ENCODE assay signal across 25 mouse cellular contexts in genomic region chr10:13521857-13522256, GRCm38 (mm10). TPM values are rescaled to one million over a fixed set of nuclear protein-coding genes. Genes with fewer than 3 reads are reported as not detected.
A peak's percentile ranks its signal among the peaks of the same experiment; 100 is the strongest.
DNase-seq lines count a peak whose midpoint lies in the region; ATAC-seq and TF ChIP-seq lines count a peak whose summit lies in the region.
"Had no signal": no experiment of that assay in that cellular context is flagged by ENCODE, and none has a peak within 500 bp of the region (broad histone marks: within the 10 kb centered on the region; RNA-seq: fewer than 3 reads in every experiment).

No protein-coding gene starts in this region.

- TF ChIP-seq CTCF in MEL (IDR thresholded peaks at IDR 0.05 in 2 of 3, conservative IDR thresholded peaks at IDR 0.05 in 1 of 3; ENCODE audit: control insufficient read depth in 1 of 3, insufficient read depth in 1 of 3, low read depth in 2 of 3, low read length in 3 of 3, poor library complexity in 1 of 3, severe bottlenecking in 1 of 3), result no peak

- peak; percentile 56 for DNase-seq in MEL (ENCODE audit: low read depth, low spot score)
- peak; percentile 47 for DNase-seq in liver
- DNase-seq in lung, postnatal 4 days, result peak; percentile 15 to 48
- DNase-seq in spleen, postnatal 14 days (ENCODE audit: low spot score in 2 of 2), result no peak
- no peak for DNase-seq in B cell, adult 2 months
- DNase-seq: adrenal gland, adult 8-10 months; cerebellum, adult 8-10 months; cerebellum, postnatal 36 days; embryo, embryonic 11 days; gastrocnemius, adult 2 months; heart, postnatal 36 days; kidney, adult 8-10 months; kidney, postnatal 14 days; thymus, adult 2 months had no signal

- H3K79me2 ChIP-seq in MEL (ENCODE audit: control insufficient read depth, insufficient read depth, low read length, poor library complexity), result no peaks in the 10 kb centered on the region

- TF ChIP-seq RAD21 in MEL (IDR thresholded peaks at IDR 0.05; ENCODE audit: low read depth, low read length), result no peak

- TF ChIP-seq POLR2A in MEL (IDR thresholded peaks at IDR 0.05; ENCODE audit: control insufficient read depth in 1 of 2, insufficient read depth in 1 of 2, low read depth in 1 of 2, low read length in 2 of 2, poor library complexity in 1 of 2), result no peak

- H3K27me3 ChIP-seq in MEL (ENCODE audit: control insufficient read depth in 1 of 2, insufficient read depth in 2 of 2, low read length in 2 of 2), result no peaks in the 10 kb centered on the region
- no peaks in the 10 kb centered on the region for H3K27me3 ChIP-seq in liver, embryonic 16.5 days (ENCODE audit: control insufficient read depth, insufficient read depth, low read depth, low read length)
- H3K27me3 ChIP-seq in kidney, embryonic 14.5 days (ENCODE audit: control insufficient read depth, insufficient read depth, low read length), result no peaks in the 10 kb centered on the region
- H3K27me3 ChIP-seq: embryonic facial prominence, embryonic 13.5 days; forebrain, embryonic 12.5 days; heart, embryonic 15.5 days; hindbrain, embryonic 15.5 days; midbrain, embryonic 12.5 days had no signal

- H3K36me3 ChIP-seq in MEL (ENCODE audit: control insufficient read depth in 1 of 2, insufficient read depth in 2 of 2, low read length in 2 of 2), result peaks cover 0 to 14% of the 10 kb centered on the region in 2 experiments; a peak in 3 of 4 replicates
- no peaks in the 10 kb centered on the region for H3K36me3 ChIP-seq in liver, embryonic 16.5 days (ENCODE audit: control insufficient read depth, insufficient read depth)
- H3K36me3 ChIP-seq in kidney, embryonic 14.5 days (ENCODE audit: control insufficient read depth, insufficient read depth, low read length), result peaks cover 10% of the 10 kb centered on the region; the same call in 1 of the 2 replicates
- H3K36me3 ChIP-seq: midbrain, embryonic 12.5 days had no signal

- H3K4me3 ChIP-seq in MEL (ENCODE audit: control insufficient read depth in 1 of 2, insufficient read depth in 1 of 2, low read depth in 2 of 2, low read length in 2 of 2), result no peak overlapping the region
- H3K4me3 ChIP-seq in liver, embryonic 16.5 days (ENCODE audit: low read depth, low read length), result no peak overlapping the region
- no peak overlapping the region for H3K4me3 ChIP-seq in kidney, embryonic 14.5 days (ENCODE audit: low read length)
- H3K4me3 ChIP-seq: embryonic facial prominence, embryonic 13.5 days; erythroblast, embryonic 14.5 days; forebrain, embryonic 12.5 days; gastrocnemius, adult 2 months; heart, embryonic 15.5 days; hindbrain, embryonic 15.5 days; left cerebral cortex, adult 2 months; limb, embryonic 10.5 days; midbrain, embryonic 12.5 days had no signal

- TF ChIP-seq EP300 in MEL (IDR thresholded peaks at IDR 0.05; ENCODE audit: low read depth in 1 of 2, low read length in 2 of 2), result peak; percentile 53 to 58

- H3K9ac ChIP-seq in MEL (ENCODE audit: control insufficient read depth, low read depth, low read length, poor library complexity, severe bottlenecking), result no peak overlapping the region
- no peak overlapping the region for H3K9ac ChIP-seq in liver, embryonic 16.5 days (ENCODE audit: low read depth, low read length)
- H3K9ac ChIP-seq in kidney, embryonic 14.5 days (ENCODE audit: low read depth, low read length), result no peak overlapping the region
- H3K9ac ChIP-seq: embryonic facial prominence, embryonic 13.5 days; forebrain, embryonic 12.5 days; heart, embryonic 15.5 days; hindbrain, embryonic 15.5 days; midbrain, embryonic 12.5 days had no signal

- peak; percentile 92 for ATAC-seq in liver, embryonic 16.5 days (ENCODE audit: low read depth)
- ATAC-seq in kidney, embryonic 14.5 days (ENCODE audit: low FRiP score, low TSS enrichment), result no peak

- H3K4me2 ChIP-seq in liver, embryonic 16.5 days (ENCODE audit: low read depth, low read length), result 0 out of 2 replicates have a peak overlapping the region, but pooled peaks have one; percentile 1
- H3K4me2 ChIP-seq in kidney, embryonic 14.5 days (replicated peaks; ENCODE audit: low read depth, low read length), result no peak overlapping the region
- H3K4me2 ChIP-seq: embryonic facial prominence, embryonic 13.5 days; forebrain, embryonic 12.5 days; heart, embryonic 15.5 days; hindbrain, embryonic 15.5 days; midbrain, embryonic 12.5 days had no signal

- WGBS in liver, embryonic 16.5 days (ENCODE audit: insufficient replicate concordance), result 34% methylated on average over 4 of the region's 4 CpGs
- WGBS in kidney, embryonic 14.5 days, result 84% methylated on average over 4 of the region's 4 CpGs

- H3K4me1 ChIP-seq in MEL (ENCODE audit: control insufficient read depth in 1 of 2, insufficient read depth in 2 of 2, low read length in 2 of 2), result peaks cover 2 to 9% of the 10 kb centered on the region in 2 experiments
- H3K4me1 ChIP-seq in liver, embryonic 16.5 days (ENCODE audit: control insufficient read depth, low read depth, low read length), result no peaks in the 10 kb centered on the region; the same call in none of the 2 replicates
- no peaks in the 10 kb centered on the region for H3K4me1 ChIP-seq in kidney, embryonic 14.5 days (ENCODE audit: control insufficient read depth, insufficient read depth, low read length)
- H3K4me1 ChIP-seq: embryonic facial prominence, embryonic 13.5 days; forebrain, embryonic 12.5 days; heart, embryonic 15.5 days; hindbrain, embryonic 15.5 days; limb, embryonic 10.5 days; midbrain, embryonic 12.5 days had no signal

- no peaks in the 10 kb centered on the region for H3K9me3 ChIP-seq in MEL (replicated peaks; ENCODE audit: insufficient read depth, low read length)
- H3K9me3 ChIP-seq in liver, embryonic 16.5 days (replicated peaks; ENCODE audit: control insufficient read depth, low read length), result no peaks in the 10 kb centered on the region
- no peaks in the 10 kb centered on the region for H3K9me3 ChIP-seq in kidney, embryonic 14.5 days (ENCODE audit: control insufficient read depth, low read length)
- H3K9me3 ChIP-seq: embryonic facial prominence, embryonic 13.5 days; forebrain, embryonic 12.5 days; heart, embryonic 15.5 days; hindbrain, embryonic 15.5 days; limb, embryonic 10.5 days; midbrain, embryonic 12.5 days had no signal

- H3K27ac ChIP-seq in MEL (ENCODE audit: control insufficient read depth, low read depth, low read length), result no peak overlapping the region
- peak overlapping the region; percentile 33; the same call in 1 of the 2 replicates for H3K27ac ChIP-seq in liver, embryonic 16.5 days (ENCODE audit: low read length)
- H3K27ac ChIP-seq in kidney, embryonic 14.5 days (ENCODE audit: low read depth, low read length), result no peak overlapping the region
- H3K27ac ChIP-seq: embryonic facial prominence, embryonic 13.5 days; forebrain, embryonic 12.5 days; gastrocnemius, adult 2 months; heart, embryonic 15.5 days; hindbrain, embryonic 15.5 days; left cerebral cortex, adult 2 months; limb, embryonic 10.5 days; midbrain, embryonic 12.5 days; stomach, postnatal 0 days had no signal

TF ChIP-seq in MEL, 35 proteins besides CTCF, POLR2A, EP300 and RAD21 (continues in another document):
- no peak for TF ChIP-seq CHD1 (IDR thresholded peaks at IDR 0.05; ENCODE audit: low read depth, low read length)
- no peak for TF ChIP-seq MYB (IDR thresholded peaks at IDR 0.05; ENCODE audit: low read depth, low read length)
- TF ChIP-seq ZKSCAN1 (IDR thresholded peaks at IDR 0.05; ENCODE audit: low read depth, low read length), result no peak
- TF ChIP-seq MAX (IDR thresholded peaks at IDR 0.05; ENCODE audit: low read length), result no peak
- peak; percentile 46; the same call in 1 of the 2 replicates for TF ChIP-seq GATA1 (IDR thresholded peaks at IDR 0.05; ENCODE audit: low read depth, low read length)
- TF ChIP-seq ELF1 (IDR thresholded peaks at IDR 0.05; ENCODE audit: low read depth, low read length), result no peak
- TF ChIP-seq JUND (IDR thresholded peaks at IDR 0.05; ENCODE audit: low read depth, low read length), result no peak
- TF ChIP-seq TAL1 (IDR thresholded peaks at IDR 0.05; ENCODE audit: low read length), result peak; percentile 46
- TF ChIP-seq TCF12 (IDR thresholded peaks at IDR 0.05; ENCODE audit: low read depth, low read length), result 0 out of 2 replicates have a peak, but pooled peaks have one; percentile 26
- no peak for TF ChIP-seq MAFK (IDR thresholded peaks at IDR 0.05; ENCODE audit: borderline replicate concordance, low read depth, low read length)
- TF ChIP-seq GABPA (IDR thresholded peaks at IDR 0.05; ENCODE audit: low read depth, low read length), result no peak
- TF ChIP-seq MYC (IDR thresholded peaks at IDR 0.05; ENCODE audit: low read depth, low read length), result no peak
- TF ChIP-seq KAT2A (conservative IDR thresholded peaks at IDR 0.05; ENCODE audit: low read depth, low read length), result no peak
- TF ChIP-seq ZMIZ1 (IDR thresholded peaks at IDR 0.05; ENCODE audit: low read depth, low read length), result no peak
- no peak for TF ChIP-seq ZNF384 (IDR thresholded peaks at IDR 0.05; ENCODE audit: low read depth, low read length)

RNA-seq across cellular contexts. Expression of gene Fuca2, which starts 22.5 kb away (rescaled TPM):
- total RNA-seq in MEL (2012; rRNA removed), result 14.1 and 17.0 TPM in 2 replicates
- polyA plus RNA-seq in MEL (2012; ENCODE audit: insufficient read depth in 1 of 2, insufficient read length in 2 of 2, low read depth in 1 of 2, low replicate concordance in 2 of 2, missing spikeins in 1 of 2), result 10 to 100 TPM in 1 of 2 experiments, not detected in 1; 22.6 TPM
- 47.7 and 53.7 TPM in 2 replicates for polyA plus RNA-seq in liver, embryonic 16.5 days (2015; fragmentation: Nextera tagmentation; extraction: Ambion mirVana)
- polyA plus RNA-seq in kidney, embryonic 14.5 days (2014; fragmentation: Nextera tagmentation; extraction: Ambion mirVana), result 68.4 and 78.4 TPM in 2 replicates

RNA-seq across cellular contexts. Expression of gene Adat2, which starts 30.8 kb away (rescaled TPM):
- total RNA-seq in MEL (2012; rRNA removed), result 14.7 and 16.4 TPM in 2 replicates
- polyA plus RNA-seq in MEL (2012; ENCODE audit: insufficient read depth in 1 of 2, insufficient read length in 2 of 2, low read depth in 1 of 2, low replicate concordance in 2 of 2, missing spikeins in 1 of 2), result 10 to 100 TPM in 1 of 2 experiments, not detected in 1; 21.3 TPM
- polyA plus RNA-seq in liver, embryonic 16.5 days (2015; fragmentation: Nextera tagmentation; extraction: Ambion mirVana), result 1.7 and 1.8 TPM in 2 replicates
- 7.5 and 8.5 TPM in 2 replicates for polyA plus RNA-seq in kidney, embryonic 14.5 days (2014; fragmentation: Nextera tagmentation; extraction: Ambion mirVana)

RNA-seq across cellular contexts. Expression of gene Pex3, which starts 31.1 kb away (rescaled TPM):
- 13.8 and 14.5 TPM in 2 replicates for total RNA-seq in MEL (2012; rRNA removed)
- polyA plus RNA-seq in MEL (2012; ENCODE audit: insufficient read depth in 1 of 2, insufficient read length in 2 of 2, low read depth in 1 of 2, low replicate concordance in 2 of 2, missing spikeins in 1 of 2), result 10 to 100 TPM in 1 of 2 experiments, not detected in 1; 15.1 TPM
- 9.5 and 9.8 TPM in 2 replicates for polyA plus RNA-seq in liver, embryonic 16.5 days (2015; fragmentation: Nextera tagmentation; extraction: Ambion mirVana)
- polyA plus RNA-seq in kidney, embryonic 14.5 days (2014; fragmentation: Nextera tagmentation; extraction: Ambion mirVana), result 29.7 and 30.4 TPM in 2 replicates

RNA-seq across cellular contexts. Expression of gene Phactr2, which starts 47.6 kb away (rescaled TPM):
- total RNA-seq in MEL (2012; rRNA removed), result not detected in 2 replicates
- not detected for polyA plus RNA-seq in MEL (2012; ENCODE audit: insufficient read depth in 1 of 2, insufficient read length in 2 of 2, low read depth in 1 of 2, low replicate concordance in 2 of 2, missing spikeins in 1 of 2)
- 3.4 and 3.5 TPM in 2 replicates for polyA plus RNA-seq in liver, embryonic 16.5 days (2015; fragmentation: Nextera tagmentation; extraction: Ambion mirVana)
- 41.5 and 43.8 TPM in 2 replicates for polyA plus RNA-seq in kidney, embryonic 14.5 days (2014; fragmentation: Nextera tagmentation; extraction: Ambion mirVana)

Comparison
In these comparisons a context has a peak if more than half of its experiments do, and no peak if none do; other contexts are left out.
1. DNase-seq: peak in MEL (single experiment), liver (single experiment) and lung, postnatal 4 days (2 of 2); none in spleen, postnatal 14 days (0 of 2) and B cell, adult 2 months (0 of 2).